Mouse (Mus musculus) cerebellum, adult 9-11 months (tissue): ENCODE measurements at regions not wholly inside any gene's neighbourhood (a gene's known extent, or its start where the extent isn't known, plus 50 kb on each side); places are given as distances from the start of the nearest gene placed in this dataset.
"Not testable (repeated sequence)": the region's sequence is repeated elsewhere in the genome, so short reads cannot be mapped to it uniquely, and the experiment has no call there.

Experiments
- DNase-seq: peaks from one replicate; pipeline ENCODE4 v3.0.0; 2022

DNA sequence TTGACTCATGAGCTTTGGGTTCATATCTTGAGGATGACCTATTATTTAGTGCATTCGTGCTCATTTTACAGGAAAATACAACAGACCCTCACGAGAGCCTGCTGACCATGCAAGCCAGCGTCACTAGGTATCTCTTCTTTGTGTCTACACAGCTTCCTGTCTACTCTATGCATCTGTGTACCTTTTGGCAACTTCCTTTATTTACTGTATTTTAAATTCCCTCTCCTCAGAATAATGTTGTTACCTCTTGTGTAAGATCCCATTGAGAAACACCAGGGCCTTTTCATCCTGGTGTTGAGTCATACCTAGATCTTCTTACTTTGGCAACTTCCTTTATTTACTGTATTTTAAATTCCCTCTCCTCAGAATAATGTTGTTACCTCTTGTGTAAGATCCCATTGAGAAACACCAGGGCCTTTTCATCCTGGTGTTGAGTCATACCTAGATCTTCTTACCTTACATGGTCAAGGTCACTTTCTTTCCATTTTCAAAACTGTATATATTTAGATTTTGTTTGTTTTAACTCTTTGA lies 639.1 kb upstream of the Rorb start:
- not testable (repeated sequence) for DNase-seq

DNA sequence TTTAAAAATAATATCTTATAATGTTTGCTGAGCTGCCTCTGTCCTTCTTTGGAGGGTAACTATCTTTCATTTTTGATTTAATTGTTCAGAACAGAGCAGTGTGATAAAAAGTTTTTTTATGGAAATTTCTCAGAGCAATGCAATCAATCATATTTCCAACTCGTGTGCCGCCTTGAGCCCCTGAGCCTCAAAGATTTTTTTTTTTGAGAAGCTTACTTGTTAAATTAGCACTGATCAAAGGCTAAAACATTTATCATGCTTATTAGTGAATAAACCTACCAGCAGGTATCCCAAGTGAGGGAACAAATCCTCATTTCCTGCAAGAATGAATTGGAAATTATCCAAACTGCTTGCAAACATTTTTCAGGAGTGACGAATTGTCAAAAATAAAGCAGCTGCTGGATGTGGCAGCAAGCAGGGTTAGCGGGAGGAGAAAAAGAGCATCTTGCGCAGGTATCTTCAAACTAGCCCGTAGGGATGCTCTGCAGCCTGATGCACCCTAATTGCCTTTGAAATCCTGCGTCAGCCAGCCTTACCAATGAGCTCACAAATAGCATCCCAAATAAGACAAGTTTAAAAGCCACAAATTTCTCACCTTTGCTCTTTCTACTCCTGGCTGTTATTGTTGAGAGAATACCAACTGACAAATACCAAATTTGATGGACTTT lies 637.0 kb upstream of the Rorb start:
- no peak for DNase-seq

DNA sequence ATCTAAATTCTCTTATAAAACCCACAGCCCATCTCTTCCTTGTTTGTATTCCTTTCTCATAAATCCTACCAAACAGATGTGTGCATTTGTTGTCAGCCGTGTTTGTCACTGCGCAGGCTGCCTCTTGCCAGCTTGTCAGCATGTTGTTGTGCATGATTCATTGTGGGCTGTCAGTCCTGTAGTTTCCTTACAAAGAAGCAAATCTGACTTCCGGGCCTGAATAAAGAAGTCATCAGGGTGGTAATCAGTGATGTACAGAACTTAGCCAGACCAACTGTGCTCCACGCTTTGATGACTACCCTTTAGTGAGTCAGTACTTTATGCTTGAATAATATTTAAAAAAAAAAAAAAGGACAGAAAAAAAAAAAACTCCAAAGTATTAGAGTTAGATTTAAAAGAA lies 608.9 kb upstream of the Rorb start:
- DNase-seq = no peak
